Mouse (Mus musculus): Measurements from ENCODE around the gene Plekha5. TPM values are rescaled to one million over a fixed set of nuclear protein-coding genes. Genes with fewer than 3 reads are reported as not detected.
A peak's percentile ranks its signal among the peaks of the same experiment; 100 is the strongest.

Plekha5 gene
- polyA plus RNA-seq, 1 experiment from 2014 or later = 33.5 TPM

GRCm38 (mm10) chr6:140508475-140509150 lies 84.8 kb downstream of the Plekha5 start:
- H3K27me3 ChIP-seq (ENCODE audit: control insufficient read depth, insufficient read depth, low read depth, low read length) = no peaks in the 10 kb centered on the region
- peaks cover 12% of the 10 kb centered on the region for H3K4me1 ChIP-seq (ENCODE audit: control insufficient read depth, insufficient read depth, low read length)
- H3K36me3 ChIP-seq (ENCODE audit: control insufficient read depth, insufficient read depth, low read length) = no peaks in the 10 kb centered on the region
- 60% methylated on average over 13 of the region's 13 CpGs for WGBS
- peak; percentile 47 for ATAC-seq
- H3K9me3 ChIP-seq (replicated peaks; ENCODE audit: control insufficient read depth, low read length, poor library complexity, severe bottlenecking) = no peaks in the 10 kb centered on the region
- no peak overlapping the region for H3K4me3 ChIP-seq (ENCODE audit: low read depth, low read length)
- no peak overlapping the region for H3K27ac ChIP-seq (ENCODE audit: low read length)
- no peak overlapping the region for H3K4me2 ChIP-seq (ENCODE audit: low read length)
- no peak overlapping the region for H3K9ac ChIP-seq (ENCODE audit: low read depth, low read length)

DNA sequence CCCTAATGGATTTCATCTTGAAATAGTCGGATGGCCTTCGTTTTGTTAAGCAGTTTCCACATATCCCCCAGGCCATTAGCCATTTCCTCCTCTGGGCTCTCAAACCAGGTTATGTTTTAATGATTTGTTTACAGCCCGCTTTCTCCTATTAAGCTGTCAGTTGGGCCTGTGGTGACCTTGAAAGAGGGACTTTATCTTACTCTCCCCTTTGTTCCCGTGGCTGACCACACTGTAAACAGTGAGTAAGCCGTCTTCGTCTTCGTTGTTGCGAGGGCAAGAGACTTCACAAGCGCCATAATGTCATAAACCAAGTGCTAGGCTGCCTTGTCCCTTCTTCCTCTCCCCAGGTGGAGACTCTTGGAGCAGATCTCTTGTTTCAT lies 85.3 kb downstream of the Plekha5 start:
- ATAC-seq = no peak
- Histone ChIP-seq H3K36me3 (ENCODE audit: control insufficient read depth, insufficient read depth, low read length) (no peaks in the 10 kb centered on the region), H3K4me1 (ENCODE audit: control insufficient read depth, insufficient read depth, low read length) (peaks cover 12% of the 10 kb centered on the region), H3K9ac (ENCODE audit: low read depth, low read length) (no peak overlapping the region), H3K27ac (ENCODE audit: low read length) (no peak overlapping the region), H3K4me2 (ENCODE audit: low read length) (no peak overlapping the region), H3K27me3 (ENCODE audit: control insufficient read depth, insufficient read depth, low read depth, low read length) (no peaks in the 10 kb centered on the region), H3K9me3 (replicated peaks; ENCODE audit: control insufficient read depth, low read length, poor library complexity, severe bottlenecking) (no peaks in the 10 kb centered on the region), H3K4me3 (ENCODE audit: low read depth, low read length) (no peak overlapping the region)
- WGBS = 68% methylated on average over 9 of the region's 9 CpGs

DNA sequence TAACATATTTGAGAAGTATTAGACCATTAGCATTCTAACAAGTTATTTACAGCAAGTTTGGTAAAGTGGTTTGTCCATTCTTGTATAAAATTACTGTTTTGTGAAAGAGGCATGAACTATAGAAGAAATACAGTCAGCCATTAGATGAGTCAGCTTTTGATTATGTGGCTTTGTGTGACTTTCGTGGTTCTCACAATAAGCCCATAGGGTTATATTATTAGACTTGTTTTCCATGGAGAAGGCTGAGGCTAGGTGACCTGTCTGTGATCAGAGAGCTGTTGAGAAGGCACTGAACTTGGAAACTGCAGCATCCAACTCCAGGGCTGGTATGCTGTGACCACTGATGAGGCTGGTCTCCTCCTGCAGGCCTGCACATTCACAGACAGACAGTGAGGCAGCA lies 88.2 kb downstream of the Plekha5 start:
- Histone ChIP-seq H3K4me3 (ENCODE audit: low read depth, low read length) (no peak overlapping the region), H3K9ac (ENCODE audit: low read depth, low read length) (no peak overlapping the region), H3K27me3 (ENCODE audit: control insufficient read depth, insufficient read depth, low read depth, low read length) (no peaks in the 10 kb centered on the region), H3K4me1 (ENCODE audit: control insufficient read depth, insufficient read depth, low read length) (peaks cover 19% of the 10 kb centered on the region), H3K27ac (ENCODE audit: low read length) (no peak overlapping the region), H3K4me2 (ENCODE audit: low read length) (no peak overlapping the region), H3K9me3 (replicated peaks; ENCODE audit: control insufficient read depth, low read length, poor library complexity, severe bottlenecking) (no peaks in the 10 kb centered on the region), H3K36me3 (ENCODE audit: control insufficient read depth, insufficient read depth, low read length) (no peaks in the 10 kb centered on the region)
- no peak for ATAC-seq
- 76% methylated on average over 1 of the region's 1 CpGs for WGBS

GRCm38 (mm10) chr6:140512427-140512826 lies 88.6 kb downstream of the Plekha5 start:
- WGBS = 61% methylated on average over 8 of the region's 8 CpGs
- Histone ChIP-seq H3K27ac (ENCODE audit: low read length) (no peak overlapping the region), H3K4me2 (ENCODE audit: low read length) (no peak overlapping the region), H3K36me3 (ENCODE audit: control insufficient read depth, insufficient read depth, low read length) (no peaks in the 10 kb centered on the region), H3K9me3 (replicated peaks; ENCODE audit: control insufficient read depth, low read length, poor library complexity, severe bottlenecking) (no peaks in the 10 kb centered on the region), H3K4me3 (ENCODE audit: low read depth, low read length) (no peak overlapping the region), H3K27me3 (ENCODE audit: control insufficient read depth, insufficient read depth, low read depth, low read length) (no peaks in the 10 kb centered on the region), H3K4me1 (ENCODE audit: control insufficient read depth, insufficient read depth, low read length) (peaks cover 19% of the 10 kb centered on the region), H3K9ac (ENCODE audit: low read depth, low read length) (no peak overlapping the region)
- no peak for ATAC-seq

GRCm38 (mm10) chr6:140514205-140515110 lies 90.6 kb downstream of the Plekha5 start:
- no peak overlapping the region for H3K4me3 ChIP-seq (ENCODE audit: low read depth, low read length)
- no peak overlapping the region for H3K4me2 ChIP-seq (ENCODE audit: low read length)
- ATAC-seq = peak; percentile 26; the same call in 1 of the 2 replicates
- H3K27ac ChIP-seq (ENCODE audit: low read length) = peak overlapping the region; percentile 50; the same call in 1 of the 2 replicates
- no peaks in the 10 kb centered on the region for H3K27me3 ChIP-seq (ENCODE audit: control insufficient read depth, insufficient read depth, low read depth, low read length)
- no peaks in the 10 kb centered on the region for H3K9me3 ChIP-seq (replicated peaks; ENCODE audit: control insufficient read depth, low read length, poor library complexity, severe bottlenecking)
- peaks cover 17% of the 10 kb centered on the region for H3K4me1 ChIP-seq (ENCODE audit: control insufficient read depth, insufficient read depth, low read length)
- H3K9ac ChIP-seq (ENCODE audit: low read depth, low read length) = no peak overlapping the region
- 11% methylated on average over 8 of the region's 8 CpGs for WGBS
- no peaks in the 10 kb centered on the region for H3K36me3 ChIP-seq (ENCODE audit: control insufficient read depth, insufficient read depth, low read length)

GRCm38 (mm10) chr6:140515550-140515949 lies 91.7 kb downstream of the Plekha5 start:
- Histone ChIP-seq H3K4me2 (ENCODE audit: low read length) (no peak overlapping the region), H3K4me3 (ENCODE audit: low read depth, low read length) (no peak overlapping the region), H3K9ac (ENCODE audit: low read depth, low read length) (no peak overlapping the region), H3K36me3 (ENCODE audit: control insufficient read depth, insufficient read depth, low read length) (no peaks in the 10 kb centered on the region), H3K9me3 (replicated peaks; ENCODE audit: control insufficient read depth, low read length, poor library complexity, severe bottlenecking) (no peaks in the 10 kb centered on the region), H3K27ac (ENCODE audit: low read length) (no peak overlapping the region), H3K27me3 (ENCODE audit: control insufficient read depth, insufficient read depth, low read depth, low read length) (no peaks in the 10 kb centered on the region), H3K4me1 (ENCODE audit: control insufficient read depth, insufficient read depth, low read length) (peaks cover 22% of the 10 kb centered on the region)
- ATAC-seq = no peak
- 49% methylated on average over 4 of the region's 4 CpGs for WGBS

GRCm38 (mm10) chr6:140516202-140516601 lies 92.3 kb downstream of the Plekha5 start:
- WGBS = 67% methylated on average over 3 of the region's 3 CpGs
- H3K4me1 ChIP-seq (ENCODE audit: control insufficient read depth, insufficient read depth, low read length) = peaks cover 22% of the 10 kb centered on the region
- no peaks in the 10 kb centered on the region for H3K27me3 ChIP-seq (ENCODE audit: control insufficient read depth, insufficient read depth, low read depth, low read length)
- no peak overlapping the region for H3K27ac ChIP-seq (ENCODE audit: low read length)
- ATAC-seq = no peak
- no peak overlapping the region for H3K9ac ChIP-seq (ENCODE audit: low read depth, low read length)
- no peak overlapping the region for H3K4me2 ChIP-seq (ENCODE audit: low read length)
- no peaks in the 10 kb centered on the region for H3K9me3 ChIP-seq (replicated peaks; ENCODE audit: control insufficient read depth, low read length, poor library complexity, severe bottlenecking)
- no peak overlapping the region for H3K4me3 ChIP-seq (ENCODE audit: low read depth, low read length)
- no peaks in the 10 kb centered on the region for H3K36me3 ChIP-seq (ENCODE audit: control insufficient read depth, insufficient read depth, low read length)

- no peaks in the 10 kb centered on the region for H3K27me3 ChIP-seq (ENCODE audit: control insufficient read depth, insufficient read depth, low read depth, low read length)
- H3K4me3 ChIP-seq (ENCODE audit: low read depth, low read length) = no peak overlapping the region
- no peak overlapping the region for H3K9ac ChIP-seq (ENCODE audit: low read depth, low read length)
- H3K9me3 ChIP-seq (replicated peaks; ENCODE audit: control insufficient read depth, low read length, poor library complexity, severe bottlenecking) = no peaks in the 10 kb centered on the region
- 81% methylated on average over 1 of the region's 1 CpGs for WGBS
- no peak for ATAC-seq
- no peaks in the 10 kb centered on the region for H3K36me3 ChIP-seq (ENCODE audit: control insufficient read depth, insufficient read depth, low read length)
- H3K4me2 ChIP-seq (ENCODE audit: low read length) = no peak overlapping the region
- peaks cover 22% of the 10 kb centered on the region for H3K4me1 ChIP-seq (ENCODE audit: control insufficient read depth, insufficient read depth, low read length)
- no peak overlapping the region for H3K27ac ChIP-seq (ENCODE audit: low read length)
These were observed 93.3 kb downstream of the Plekha5 start for GRCm38 (mm10) chr6:140517188-140517587.

DNA sequence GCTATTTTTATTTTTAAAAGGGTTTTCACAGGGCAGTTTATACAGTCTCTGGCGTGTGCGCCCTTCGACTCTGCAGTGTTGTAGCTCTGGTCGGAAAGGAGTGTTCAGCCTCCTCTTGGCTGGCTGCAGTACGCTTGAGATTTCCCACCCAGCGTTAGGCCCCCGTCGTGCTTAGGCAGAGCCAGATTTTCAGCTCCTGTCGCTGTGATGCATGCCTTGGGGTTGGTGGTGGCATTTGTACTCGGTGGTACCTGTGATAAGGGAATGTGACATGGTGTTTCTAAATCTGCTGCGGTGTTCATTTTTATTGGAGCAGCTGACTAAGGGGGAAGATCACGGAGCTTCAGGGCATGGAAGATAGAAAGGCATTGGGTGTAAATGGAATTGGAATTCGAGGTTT lies 95.2 kb downstream of the Plekha5 start:
- 52% methylated on average over 13 of the region's 13 CpGs for WGBS
- H3K27ac ChIP-seq (ENCODE audit: low read length) = peak overlapping the region; percentile 30; the same call in 1 of the 2 replicates
- H3K9me3 ChIP-seq (replicated peaks; ENCODE audit: control insufficient read depth, low read length, poor library complexity, severe bottlenecking) = no peaks in the 10 kb centered on the region
- H3K36me3 ChIP-seq (ENCODE audit: control insufficient read depth, insufficient read depth, low read length) = no peaks in the 10 kb centered on the region
- H3K4me2 ChIP-seq (ENCODE audit: low read length) = no peak overlapping the region
- peaks cover 17% of the 10 kb centered on the region for H3K4me1 ChIP-seq (ENCODE audit: control insufficient read depth, insufficient read depth, low read length)
- ATAC-seq = no peak
- no peaks in the 10 kb centered on the region for H3K27me3 ChIP-seq (ENCODE audit: control insufficient read depth, insufficient read depth, low read depth, low read length)
- H3K9ac ChIP-seq (ENCODE audit: low read depth, low read length) = no peak overlapping the region
- no peak overlapping the region for H3K4me3 ChIP-seq (ENCODE audit: low read depth, low read length)

Measured in midbrain, embryonic 16.5 days (tissue).